Mouse (Mus musculus) embryonic fibroblast, embryonic 13.5 days (primary cell): Measurements from ENCODE around the gene Ubap2.

Source experiments
- CTCF ChIP-seq: IDR thresholded peaks from 2 replicates; pipeline ENCODE4 v1.5.1; 2011; ENCODE audit warnings: mild to moderate bottlenecking, control low read depth, low read length, moderate library complexity, borderline replicate concordance; ENCODE audit not compliant: insufficient read depth
- POLR2A ChIP-seq: IDR thresholded peaks from 2 replicates; pipeline ENCODE4 v1.6.1; 2011; ENCODE audit warnings: low read depth, mild to moderate bottlenecking, control low read depth, low read length, moderate library complexity

DNA sequence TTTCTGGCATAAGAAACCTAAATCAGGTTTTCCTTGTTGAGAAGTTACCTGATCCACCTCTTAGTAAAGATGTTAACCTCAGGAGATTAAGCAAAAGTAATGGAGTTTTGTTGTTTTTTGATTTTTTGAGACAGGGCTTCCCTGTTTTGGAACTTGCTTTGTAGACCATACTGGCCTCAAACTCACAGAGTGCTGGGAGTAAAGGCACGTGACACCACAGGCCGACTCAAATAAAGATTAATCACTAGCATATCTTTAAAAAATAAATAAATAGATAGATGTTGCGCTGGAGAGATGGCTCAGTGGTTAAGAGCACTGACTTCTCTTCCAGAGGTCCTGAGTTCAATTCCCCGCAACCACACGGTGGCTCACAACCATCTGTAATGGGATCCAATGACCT lies 983 bp upstream of the Ubap2 start:
- TF ChIP-seq CTCF, result no peak
- no peak for TF ChIP-seq POLR2A
